Mouse (Mus musculus): ENCODE measurements around the gene Misp. TPM values are rescaled to one million over a fixed set of nuclear protein-coding genes. Genes with fewer than 3 reads are reported as not detected.

Gene Misp
- polyA plus RNA-seq, 1 experiment = 0.41 TPM

DNA sequence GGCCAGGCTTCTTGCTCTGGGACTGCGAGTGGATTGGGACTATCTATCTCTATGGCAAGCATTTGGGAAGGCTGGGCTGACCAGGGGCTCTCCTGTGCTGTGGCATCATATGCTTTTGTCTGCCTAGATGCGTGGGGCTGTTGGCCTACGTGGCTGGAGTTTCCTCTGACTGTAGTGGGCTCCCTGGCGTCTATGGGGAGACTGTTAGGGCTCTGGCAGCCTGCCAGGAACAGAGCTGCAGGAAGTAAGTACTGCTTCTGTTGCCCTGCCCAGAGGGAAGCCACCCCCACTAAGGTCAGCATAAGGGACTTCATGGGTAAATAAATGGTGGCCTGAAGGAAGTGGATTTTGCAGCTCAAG, 36.6 kb downstream of the Misp start:
- 1% methylated on average over 4 of the region's 4 CpGs for WGBS
- H3K4me1 ChIP-seq (ENCODE audit: control insufficient read depth, insufficient read depth, low read length) = peaks cover 62% of the 10 kb centered on the region
- no peak overlapping the region for H3K27ac ChIP-seq (ENCODE audit: insufficient read depth, low read length)
- TF ChIP-seq POLR2A (IDR thresholded peaks at IDR 0.05; ENCODE audit: borderline replicate concordance, insufficient read depth, low read length) (no peak), CTCF (IDR thresholded peaks at IDR 0.05; ENCODE audit: borderline replicate concordance, insufficient read depth, low read depth, low read length) (no peak)
- peak overlapping the region; percentile 5 for H3K4me3 ChIP-seq (replicated peaks; ENCODE audit: insufficient read depth, low read depth, low read length)
- no peaks in the 10 kb centered on the region for H3K27me3 ChIP-seq (ENCODE audit: control insufficient read depth, insufficient read depth, low read length)
- peak; percentile 54 to 55 for DNase-seq

DNA sequence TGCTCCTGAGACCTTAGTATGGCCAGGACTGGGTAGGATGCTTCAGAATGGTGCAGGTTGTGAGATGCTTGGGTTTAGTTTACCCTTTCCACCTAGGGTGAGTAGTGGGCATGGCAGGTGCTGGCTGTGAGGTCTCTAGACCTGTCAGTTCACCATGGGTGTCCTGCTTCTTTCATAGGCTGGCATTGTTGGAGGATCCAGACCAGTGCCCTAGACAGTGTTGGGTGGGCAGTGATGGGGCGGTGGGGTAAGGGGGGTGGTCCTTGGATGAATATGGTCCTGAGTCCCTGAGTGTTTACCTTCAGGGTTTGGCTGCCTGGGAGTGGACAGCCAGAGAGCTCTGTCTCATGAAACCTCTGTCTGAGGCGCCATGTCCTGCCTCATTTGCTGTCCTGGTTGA, 37.1 kb downstream of the Misp start:
- Histone ChIP-seq H3K27ac (ENCODE audit: insufficient read depth, low read length) (no peak overlapping the region), H3K4me1 (ENCODE audit: control insufficient read depth, insufficient read depth, low read length) (peaks cover 60% of the 10 kb centered on the region), H3K27me3 (ENCODE audit: control insufficient read depth, insufficient read depth, low read length) (no peaks in the 10 kb centered on the region), H3K4me3 (replicated peaks; ENCODE audit: insufficient read depth, low read depth, low read length) (no peak overlapping the region)
- DNase-seq = peak in 1 of 2 experiments; percentile 27
- 39% methylated on average over 2 of the region's 2 CpGs for WGBS
- no peak for TF ChIP-seq CTCF (IDR thresholded peaks at IDR 0.05; ENCODE audit: borderline replicate concordance, insufficient read depth, low read depth, low read length)
- no peak for TF ChIP-seq POLR2A (IDR thresholded peaks at IDR 0.05; ENCODE audit: borderline replicate concordance, insufficient read depth, low read length)

DNA sequence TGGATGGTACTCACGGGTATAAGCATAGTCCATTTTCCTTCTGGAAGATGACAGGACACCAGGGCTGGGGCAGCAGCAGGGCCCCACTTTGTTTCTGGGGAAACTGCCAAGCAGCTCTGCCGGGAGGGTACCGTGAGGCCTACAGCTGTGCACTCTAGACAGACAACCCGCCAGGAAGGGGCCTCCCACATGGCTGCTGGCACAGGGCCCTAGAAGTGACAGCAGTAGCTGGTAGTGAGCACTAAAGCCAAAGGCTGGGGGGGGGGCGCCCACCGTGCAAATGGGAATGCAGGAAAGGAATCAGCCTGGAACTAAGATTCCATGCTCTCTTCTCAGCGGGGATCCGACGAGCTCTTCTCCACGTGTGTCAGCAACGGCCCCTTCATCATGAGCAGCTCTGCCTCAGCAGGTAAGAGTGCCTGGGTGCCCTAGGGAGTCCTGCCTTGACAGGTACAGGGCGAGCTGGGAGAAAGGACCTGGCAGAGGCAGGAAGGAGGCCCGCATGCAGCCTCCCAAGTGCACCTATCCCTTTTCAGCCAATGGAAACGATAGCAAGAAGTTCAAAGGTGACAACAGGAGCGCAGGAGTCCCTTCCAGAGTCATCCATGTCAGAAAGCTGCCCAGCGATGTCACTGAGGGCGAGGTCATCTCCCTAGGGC, 37.8 kb downstream of the Misp start:
- H3K27ac ChIP-seq (ENCODE audit: insufficient read depth, low read length) = no peak overlapping the region
- TF ChIP-seq POLR2A (IDR thresholded peaks at IDR 0.05; ENCODE audit: borderline replicate concordance, insufficient read depth, low read length) = no peak
- no peak overlapping the region for H3K4me3 ChIP-seq (replicated peaks; ENCODE audit: insufficient read depth, low read depth, low read length)
- peak; percentile 61 to 62 for DNase-seq
- no peaks in the 10 kb centered on the region for H3K27me3 ChIP-seq (ENCODE audit: control insufficient read depth, insufficient read depth, low read length)
- WGBS = 17% methylated on average over 17 of the region's 17 CpGs
- peaks cover 58% of the 10 kb centered on the region for H3K4me1 ChIP-seq (ENCODE audit: control insufficient read depth, insufficient read depth, low read length)

DNA sequence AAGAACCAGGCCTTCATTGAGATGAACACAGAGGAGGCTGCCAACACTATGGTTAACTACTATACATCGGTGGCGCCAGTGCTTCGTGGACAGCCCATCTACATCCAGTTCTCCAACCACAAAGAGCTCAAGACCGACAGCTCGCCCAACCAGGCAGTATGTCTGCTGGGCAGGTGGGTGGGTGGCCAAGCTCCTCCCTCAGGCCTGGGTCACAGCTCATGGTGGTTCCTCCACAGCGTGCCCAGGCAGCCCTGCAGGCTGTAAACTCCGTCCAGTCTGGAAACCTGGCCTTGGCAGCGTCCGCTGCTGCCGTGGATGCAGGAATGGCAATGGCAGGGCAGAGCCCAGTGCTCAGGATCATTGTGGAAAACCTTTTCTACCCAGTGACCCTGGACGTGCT, 38.3 kb downstream of the Misp start:
- DNase-seq = peak in 1 of 2 experiments; percentile 27
- Histone ChIP-seq H3K27ac (ENCODE audit: insufficient read depth, low read length) (no peak overlapping the region), H3K27me3 (ENCODE audit: control insufficient read depth, insufficient read depth, low read length) (no peaks in the 10 kb centered on the region), H3K4me3 (replicated peaks; ENCODE audit: insufficient read depth, low read depth, low read length) (no peak overlapping the region), H3K4me1 (ENCODE audit: control insufficient read depth, insufficient read depth, low read length) (peaks cover 58% of the 10 kb centered on the region)
- TF ChIP-seq CTCF (IDR thresholded peaks at IDR 0.05; ENCODE audit: borderline replicate concordance, insufficient read depth, low read depth, low read length) = no peak
- TF ChIP-seq POLR2A (IDR thresholded peaks at IDR 0.05; ENCODE audit: borderline replicate concordance, insufficient read depth, low read length) = no peak
- 16% methylated on average over 11 of the region's 11 CpGs for WGBS

DNA sequence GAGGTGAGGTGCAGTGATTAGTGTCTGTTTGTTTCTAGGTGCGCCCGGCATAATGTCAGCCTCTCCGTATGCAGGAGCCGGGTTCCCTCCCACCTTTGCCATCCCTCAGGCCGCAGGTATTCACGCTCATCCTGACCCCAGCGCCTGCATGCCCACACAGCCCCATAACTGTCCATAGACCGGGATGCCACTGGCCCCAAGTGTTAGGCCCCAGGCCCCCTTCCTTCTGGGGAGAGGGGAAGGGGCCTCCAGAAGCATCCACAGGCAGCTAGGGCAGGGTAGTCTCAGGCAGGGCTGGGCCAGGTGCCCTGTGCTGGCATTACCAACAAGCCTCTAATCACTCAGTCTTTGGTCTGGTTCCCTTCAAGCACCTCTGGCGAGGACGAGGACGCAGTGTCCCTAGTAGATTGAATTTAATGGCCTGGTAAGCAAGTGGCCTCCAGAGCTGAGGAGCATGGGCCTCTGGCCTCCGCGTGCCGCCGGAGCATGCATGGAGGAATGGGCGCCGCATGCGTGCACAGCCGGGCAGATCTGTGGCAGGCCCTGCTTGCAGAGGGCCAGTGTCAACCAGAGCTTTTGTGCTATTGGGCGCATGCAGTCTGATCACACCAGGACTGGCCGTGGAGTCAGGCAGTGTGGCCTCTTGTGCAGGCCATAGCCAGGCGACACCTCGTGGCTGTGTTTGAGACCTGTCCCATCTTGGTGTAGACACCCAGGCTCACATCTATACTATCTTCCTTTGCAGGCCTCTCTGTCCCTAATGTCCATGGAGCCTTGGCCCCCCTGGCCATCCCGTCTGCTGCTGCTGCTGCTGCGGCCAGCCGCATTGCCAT, 39.5 kb downstream of the Misp start:
- TF ChIP-seq POLR2A (IDR thresholded peaks at IDR 0.05; ENCODE audit: borderline replicate concordance, insufficient read depth, low read length) (no peak), CTCF (IDR thresholded peaks at IDR 0.05; ENCODE audit: borderline replicate concordance, insufficient read depth, low read depth, low read length) (no peak)
- no peak for DNase-seq
- no peak overlapping the region for H3K4me3 ChIP-seq (replicated peaks; ENCODE audit: insufficient read depth, low read depth, low read length)
- H3K27ac ChIP-seq (ENCODE audit: insufficient read depth, low read length) = no peak overlapping the region
- 75% methylated on average over 26 of the region's 26 CpGs for WGBS
- peaks cover 62% of the 10 kb centered on the region for H3K4me1 ChIP-seq (ENCODE audit: control insufficient read depth, insufficient read depth, low read length)
- no peaks in the 10 kb centered on the region for H3K27me3 ChIP-seq (ENCODE audit: control insufficient read depth, insufficient read depth, low read length)

DNA sequence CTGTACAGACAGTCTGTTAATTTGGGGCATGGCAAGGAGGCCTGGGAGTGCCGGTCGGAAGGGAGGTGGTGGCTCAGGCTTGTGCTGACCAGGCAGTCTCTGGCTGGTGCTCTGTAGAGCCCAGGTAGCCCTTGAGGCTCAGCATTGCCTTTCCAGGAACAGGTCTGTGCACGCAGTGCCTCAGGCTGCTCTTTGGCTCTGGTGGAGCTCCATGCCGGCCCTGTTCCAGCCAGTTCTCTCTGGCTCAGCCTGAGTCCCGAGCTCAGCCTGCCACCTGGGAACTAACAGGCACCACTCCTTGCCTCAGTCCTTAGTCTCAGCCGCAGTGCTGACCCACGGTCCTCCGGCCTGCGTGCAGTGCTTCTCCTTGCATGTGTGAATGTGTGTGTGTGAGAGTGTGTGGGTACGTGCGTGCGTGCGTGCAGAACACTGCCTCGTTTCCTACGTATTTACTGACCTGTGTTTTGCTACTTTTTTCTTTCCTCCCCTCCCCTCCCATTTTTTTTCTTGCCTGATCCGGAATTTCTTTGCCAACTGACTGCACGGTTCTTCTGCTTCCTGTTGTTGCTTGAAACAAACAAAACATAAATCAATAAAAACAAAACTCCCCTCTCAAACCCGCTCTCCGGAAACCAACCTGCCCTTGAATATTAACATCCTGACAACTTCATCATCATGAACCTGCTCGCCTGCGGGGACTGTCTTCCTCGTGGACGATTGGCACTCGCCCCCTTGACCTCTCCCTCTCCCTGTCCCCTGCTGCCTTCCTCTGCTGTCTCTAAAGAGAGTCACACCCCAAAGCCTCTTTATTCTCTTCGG, 40.6 kb downstream of the Misp start:
- no peak overlapping the region for H3K4me3 ChIP-seq (replicated peaks; ENCODE audit: insufficient read depth, low read depth, low read length)
- TF ChIP-seq POLR2A (IDR thresholded peaks at IDR 0.05; ENCODE audit: borderline replicate concordance, insufficient read depth, low read length) (no peak), CTCF (IDR thresholded peaks at IDR 0.05; ENCODE audit: borderline replicate concordance, insufficient read depth, low read depth, low read length) (no peak)
- peaks cover 70% of the 10 kb centered on the region for H3K4me1 ChIP-seq (ENCODE audit: control insufficient read depth, insufficient read depth, low read length)
- H3K27ac ChIP-seq (ENCODE audit: insufficient read depth, low read length) = 0 out of 2 replicates have a peak overlapping the region, but pooled peaks have one; percentile 5
- peak; percentile 78 to 84 for DNase-seq
- H3K27me3 ChIP-seq (ENCODE audit: control insufficient read depth, insufficient read depth, low read length) = no peaks in the 10 kb centered on the region
- 19% methylated on average over 25 of the region's 25 CpGs for WGBS

DNA sequence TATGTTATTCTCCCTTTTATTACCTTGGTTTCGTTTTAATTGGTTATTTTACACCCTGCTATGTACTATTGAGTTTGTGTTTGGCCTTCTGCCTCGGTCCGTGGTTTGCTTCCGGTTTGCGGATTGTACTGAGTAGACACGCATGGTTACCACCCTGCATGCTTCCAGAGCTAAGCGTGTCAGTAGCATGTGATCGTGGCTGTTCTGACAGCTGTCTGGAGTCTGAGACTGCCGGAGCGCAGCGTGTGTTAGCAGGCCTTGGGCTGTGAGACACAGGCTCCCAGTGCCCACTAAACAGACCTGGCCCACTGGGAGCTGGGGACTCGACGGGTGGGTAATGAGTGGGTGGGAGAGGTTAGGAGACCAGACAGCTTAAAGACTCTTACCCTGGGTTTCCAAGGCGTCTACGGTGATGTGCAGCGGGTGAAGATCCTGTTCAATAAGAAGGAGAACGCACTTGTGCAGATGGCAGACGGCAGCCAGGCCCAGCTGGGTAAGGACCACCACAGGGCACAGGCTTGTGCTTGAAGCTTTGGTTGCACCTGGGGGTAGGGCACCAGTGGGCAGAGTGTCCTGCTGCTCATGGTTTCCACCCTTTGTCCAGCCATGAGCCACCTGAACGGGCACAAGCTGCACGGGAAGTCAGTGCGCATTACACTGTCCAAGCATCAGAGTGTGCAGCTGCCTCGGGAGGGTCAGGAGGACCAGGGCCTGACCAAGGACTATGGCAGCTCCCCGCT, 41.4 kb downstream of the Misp start:
- Histone ChIP-seq H3K27ac (ENCODE audit: insufficient read depth, low read length) (no peak overlapping the region), H3K4me3 (replicated peaks; ENCODE audit: insufficient read depth, low read depth, low read length) (no peak overlapping the region), H3K4me1 (ENCODE audit: control insufficient read depth, insufficient read depth, low read length) (peaks cover 69% of the 10 kb centered on the region), H3K27me3 (ENCODE audit: control insufficient read depth, insufficient read depth, low read length) (no peaks in the 10 kb centered on the region)
- TF ChIP-seq CTCF (IDR thresholded peaks at IDR 0.05; ENCODE audit: borderline replicate concordance, insufficient read depth, low read depth, low read length) (no peak), POLR2A (IDR thresholded peaks at IDR 0.05; ENCODE audit: borderline replicate concordance, insufficient read depth, low read length) (no peak)
- 37% methylated on average over 23 of the region's 23 CpGs for WGBS
- peak in 1 of 2 experiments; percentile 27 for DNase-seq

Measured in cerebellum, adult 2 months (tissue).